Mouse (Mus musculus): ENCODE measurements around the gene Pdpk1.
"Not testable (repeated sequence)": the region's sequence is repeated elsewhere in the genome, so short reads cannot be mapped to it uniquely, and the experiment has no call there.

Gene Pdpk1

GRCm38 (mm10) chr17:24119446-24119845, 31.3 kb downstream of the Pdpk1 start:
- DNase-seq (ENCODE audit: low read depth, low spot score): no peak
- Histone ChIP-seq H3K27me3 (ENCODE audit: control insufficient read depth, insufficient read depth, low read length, poor library complexity, severe bottlenecking) (no peaks in the 10 kb centered on the region), H3K36me3 (ENCODE audit: control insufficient read depth, insufficient read depth, low read length, poor library complexity, severe bottlenecking) (no peaks in the 10 kb centered on the region)

- no peaks in the 10 kb centered on the region for H3K27me3 ChIP-seq (ENCODE audit: control insufficient read depth, insufficient read depth, low read length, poor library complexity, severe bottlenecking)
- no peak for DNase-seq (ENCODE audit: low read depth, low spot score)
- H3K36me3 ChIP-seq (ENCODE audit: control insufficient read depth, insufficient read depth, low read length, poor library complexity, severe bottlenecking): no peaks in the 10 kb centered on the region; the same call in 1 of the 2 replicates
These were observed 37.7 kb downstream of the Pdpk1 start for GRCm38 (mm10) chr17:24113031-24113430.

GRCm38 (mm10) chr17:24111256-24111655, 39.5 kb downstream of the Pdpk1 start:
- DNase-seq (ENCODE audit: low read depth, low spot score): no peak
- H3K36me3 ChIP-seq (ENCODE audit: control insufficient read depth, insufficient read depth, low read length, poor library complexity, severe bottlenecking): no peaks in the 10 kb centered on the region; the same call in 1 of the 2 replicates

GRCm38 (mm10) chr17:24108896-24109295, 41.8 kb downstream of the Pdpk1 start:
- H3K36me3 ChIP-seq (ENCODE audit: control insufficient read depth, insufficient read depth, low read length, poor library complexity, severe bottlenecking): no peaks in the 10 kb centered on the region; the same call in 1 of the 2 replicates
- no peak for DNase-seq (ENCODE audit: low read depth, low spot score)
- no peaks in the 10 kb centered on the region for H3K27me3 ChIP-seq (ENCODE audit: control insufficient read depth, insufficient read depth, low read length, poor library complexity, severe bottlenecking)

More at GRCm38 (mm10) chr17:24111256-24111655, 39.5 kb downstream of the Pdpk1 start:
- H3K27me3 ChIP-seq (ENCODE audit: control insufficient read depth, insufficient read depth, low read length, poor library complexity, severe bottlenecking): no peaks in the 10 kb centered on the region

GRCm38 (mm10) chr17:24105111-24105510, 45.6 kb downstream of the Pdpk1 start:
- peaks cover 5% of the 10 kb centered on the region; the same call in 1 of the 2 replicates for H3K36me3 ChIP-seq (ENCODE audit: control insufficient read depth, insufficient read depth, low read length, poor library complexity, severe bottlenecking)

GRCm38 (mm10) chr17:24098354-24098753, 52.4 kb downstream of the Pdpk1 start:
- Histone ChIP-seq H3K36me3 (ENCODE audit: control insufficient read depth, insufficient read depth, low read length, poor library complexity, severe bottlenecking) (peaks cover 11% of the 10 kb centered on the region; the same call in 1 of the 2 replicates), H3K27me3 (ENCODE audit: control insufficient read depth, insufficient read depth, low read length, poor library complexity, severe bottlenecking) (no peaks in the 10 kb centered on the region)
- no peak for DNase-seq (ENCODE audit: low read depth, low spot score)

More at GRCm38 (mm10) chr17:24105111-24105510, 45.6 kb downstream of the Pdpk1 start:
- DNase-seq (ENCODE audit: low read depth, low spot score): no peak
- H3K27me3 ChIP-seq (ENCODE audit: control insufficient read depth, insufficient read depth, low read length, poor library complexity, severe bottlenecking): no peaks in the 10 kb centered on the region

- Histone ChIP-seq H3K36me3 (ENCODE audit: control insufficient read depth, insufficient read depth, low read length, poor library complexity, severe bottlenecking) (peaks cover 16% of the 10 kb centered on the region), H3K27me3 (ENCODE audit: control insufficient read depth, insufficient read depth, low read length, poor library complexity, severe bottlenecking) (no peaks in the 10 kb centered on the region)
- no peak for DNase-seq (ENCODE audit: low read depth, low spot score)
These were observed 60.1 kb downstream of the Pdpk1 start for GRCm38 (mm10) chr17:24090575-24090974.

- H3K36me3 ChIP-seq (ENCODE audit: control insufficient read depth, insufficient read depth, low read length, poor library complexity, severe bottlenecking): peaks cover 11% of the 10 kb centered on the region
- not testable (repeated sequence) for H3K27me3 ChIP-seq (ENCODE audit: control insufficient read depth, insufficient read depth, low read length, poor library complexity, severe bottlenecking); DNase-seq (ENCODE audit: low read depth, low spot score)
These were observed 64.3 kb downstream of the Pdpk1 start for GRCm38 (mm10) chr17:24086399-24086798.

GRCm38 (mm10) chr17:24084593-24084992, 66.1 kb downstream of the Pdpk1 start:
- no peak for DNase-seq (ENCODE audit: low read depth, low spot score)
- H3K36me3 ChIP-seq (ENCODE audit: control insufficient read depth, insufficient read depth, low read length, poor library complexity, severe bottlenecking): peaks cover 8% of the 10 kb centered on the region

GRCm38 (mm10) chr17:24077101-24077500, 73.6 kb downstream of the Pdpk1 start:
- no peaks in the 10 kb centered on the region for H3K27me3 ChIP-seq (ENCODE audit: control insufficient read depth, insufficient read depth, low read length, poor library complexity, severe bottlenecking)
- no peak for DNase-seq (ENCODE audit: low read depth, low spot score)
- peaks cover 4% of the 10 kb centered on the region for H3K36me3 ChIP-seq (ENCODE audit: control insufficient read depth, insufficient read depth, low read length, poor library complexity, severe bottlenecking)

More at GRCm38 (mm10) chr17:24084593-24084992, 66.1 kb downstream of the Pdpk1 start:
- H3K27me3 ChIP-seq (ENCODE audit: control insufficient read depth, insufficient read depth, low read length, poor library complexity, severe bottlenecking): no peaks in the 10 kb centered on the region

GRCm38 (mm10) chr17:24072919-24073696, 77.6 kb downstream of the Pdpk1 start, which contains the start of gene Kctd5:
TSS of gene Kctd5 (minus strand) at chr17:24073485.
- Histone ChIP-seq H3K36me3 (ENCODE audit: control insufficient read depth, insufficient read depth, low read length, poor library complexity, severe bottlenecking) (peaks cover 3% of the 10 kb centered on the region; the same call in 1 of the 2 replicates), H3K27me3 (ENCODE audit: control insufficient read depth, insufficient read depth, low read length, poor library complexity, severe bottlenecking) (no peaks in the 10 kb centered on the region)
- peak; percentile 97 for DNase-seq (ENCODE audit: low read depth, low spot score)

- Histone ChIP-seq H3K27me3 (ENCODE audit: control insufficient read depth, insufficient read depth, low read length, poor library complexity, severe bottlenecking) (no peaks in the 10 kb centered on the region), H3K36me3 (ENCODE audit: control insufficient read depth, insufficient read depth, low read length, poor library complexity, severe bottlenecking) (peaks cover 2% of the 10 kb centered on the region; the same call in 1 of the 2 replicates)
- DNase-seq (ENCODE audit: low read depth, low spot score): peak; percentile 26
These were observed 81.2 kb downstream of the Pdpk1 start for GRCm38 (mm10) chr17:24069531-24069930.

- H3K36me3 ChIP-seq (ENCODE audit: control insufficient read depth, insufficient read depth, low read length, poor library complexity, severe bottlenecking): peaks cover 2% of the 10 kb centered on the region; the same call in 1 of the 2 replicates
- H3K27me3 ChIP-seq (ENCODE audit: control insufficient read depth, insufficient read depth, low read length, poor library complexity, severe bottlenecking): no peaks in the 10 kb centered on the region
- DNase-seq (ENCODE audit: low read depth, low spot score): no peak
These were observed 82.5 kb downstream of the Pdpk1 start for GRCm38 (mm10) chr17:24068271-24068670.

GRCm38 (mm10) chr17:24062459-24063155, 88.1 kb downstream of the Pdpk1 start:
- H3K27me3 ChIP-seq (ENCODE audit: control insufficient read depth, insufficient read depth, low read length, poor library complexity, severe bottlenecking): no peaks in the 10 kb centered on the region
- DNase-seq (ENCODE audit: low read depth, low spot score): no peak
- peaks cover 2% of the 10 kb centered on the region for H3K36me3 ChIP-seq (ENCODE audit: control insufficient read depth, insufficient read depth, low read length, poor library complexity, severe bottlenecking)

GRCm38 (mm10) chr17:24057730-24058245, 92.9 kb downstream of the Pdpk1 start:
- peaks cover 13% of the 10 kb centered on the region for H3K36me3 ChIP-seq (ENCODE audit: control insufficient read depth, insufficient read depth, low read length, poor library complexity, severe bottlenecking)
- H3K27me3 ChIP-seq (ENCODE audit: control insufficient read depth, insufficient read depth, low read length, poor library complexity, severe bottlenecking): no peaks in the 10 kb centered on the region
- no peak for DNase-seq (ENCODE audit: low read depth, low spot score)
